Mouse (Mus musculus): ENCODE results near the gene Hsf2bp. TPM values are rescaled to one million over a fixed set of nuclear protein-coding genes. Genes with fewer than 3 reads are reported as not detected.

The Hsf2bp gene
- polyA plus RNA-seq, 1 experiment from 2014 or later = 0.60 TPM

DNA sequence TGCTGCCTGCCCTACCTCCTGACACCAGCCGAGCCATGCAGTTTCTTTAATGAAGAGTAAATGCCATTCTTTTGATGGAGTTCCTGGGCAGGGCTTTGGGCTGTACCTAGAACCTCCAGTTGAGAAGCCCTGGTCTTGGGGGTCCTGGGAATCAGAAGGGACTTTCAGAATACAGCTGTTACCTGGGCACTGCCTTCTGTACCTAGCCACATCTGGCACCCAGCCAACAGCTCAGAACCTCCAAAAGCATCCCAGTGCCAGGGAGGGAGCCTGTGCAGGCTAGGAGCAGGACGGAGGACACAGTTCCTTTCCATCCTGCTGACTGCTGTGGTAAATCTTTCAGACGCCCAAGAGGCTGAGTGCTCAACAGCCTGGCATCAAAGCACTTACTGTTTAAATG, 100.3 kb downstream of the Hsf2bp start:
- Histone ChIP-seq H3K36me3 (no peaks in the 10 kb centered on the region), H3K27me3 (replicated peaks) (no peaks in the 10 kb centered on the region), H3K27ac (ENCODE audit: poor library complexity, severe bottlenecking) (no peak overlapping the region), H3K4me3 (no peak overlapping the region), H3K4me1 (replicated peaks) (peaks cover 55% of the 10 kb centered on the region), H3K4me2 (no peak overlapping the region), H3K9me3 (replicated peaks) (no peaks in the 10 kb centered on the region), H3K9ac (no peak overlapping the region)
- 69% methylated on average over 3 of the region's 3 CpGs for WGBS
- ATAC-seq (ENCODE audit: insufficient number of reproducible peaks, low FRiP score) = no peak

DNA sequence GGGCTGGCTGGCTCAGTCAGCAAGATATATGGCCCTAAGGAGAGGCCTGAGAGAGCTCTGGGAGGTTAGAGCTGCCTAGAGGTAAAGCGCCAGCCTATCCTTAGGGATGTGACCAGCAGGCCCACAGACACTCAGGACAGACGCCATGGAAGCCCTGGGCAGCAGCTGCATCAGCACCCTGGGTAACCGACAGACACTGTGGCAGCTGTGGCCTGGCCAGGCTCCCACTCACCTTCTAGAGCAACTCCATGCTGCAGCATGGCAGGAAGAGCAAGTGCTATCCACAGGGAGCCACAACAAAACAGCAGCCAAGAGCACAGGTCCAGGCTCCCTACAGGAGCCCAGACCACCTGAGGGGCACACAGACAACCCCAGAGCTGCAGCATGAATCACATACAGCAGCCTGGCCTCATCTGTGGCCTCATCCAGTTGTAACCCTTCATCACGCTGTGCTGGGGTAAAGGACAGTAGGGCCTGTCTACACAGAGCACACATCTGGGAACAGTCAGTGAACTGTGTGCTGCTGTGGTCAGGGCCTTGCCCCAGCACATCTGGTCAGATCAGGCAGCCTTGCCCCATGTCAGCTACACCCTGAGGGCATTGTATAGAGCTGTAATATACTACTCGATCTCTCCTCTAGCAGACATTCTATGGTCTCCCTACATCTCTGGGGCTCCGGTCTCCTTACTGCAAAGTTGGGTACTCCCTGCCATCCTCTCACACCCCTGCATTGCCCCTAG, 100.9 kb downstream of the Hsf2bp start:
- Histone ChIP-seq H3K9me3 (replicated peaks) (no peaks in the 10 kb centered on the region), H3K4me2 (no peak overlapping the region), H3K27me3 (replicated peaks) (no peaks in the 10 kb centered on the region), H3K4me3 (no peak overlapping the region), H3K36me3 (no peaks in the 10 kb centered on the region), H3K4me1 (replicated peaks) (peaks cover 55% of the 10 kb centered on the region), H3K27ac (ENCODE audit: poor library complexity, severe bottlenecking) (no peak overlapping the region), H3K9ac (no peak overlapping the region)
- no peak for ATAC-seq (ENCODE audit: insufficient number of reproducible peaks, low FRiP score)
- WGBS = 80% methylated on average over 6 of the region's 6 CpGs

DNA sequence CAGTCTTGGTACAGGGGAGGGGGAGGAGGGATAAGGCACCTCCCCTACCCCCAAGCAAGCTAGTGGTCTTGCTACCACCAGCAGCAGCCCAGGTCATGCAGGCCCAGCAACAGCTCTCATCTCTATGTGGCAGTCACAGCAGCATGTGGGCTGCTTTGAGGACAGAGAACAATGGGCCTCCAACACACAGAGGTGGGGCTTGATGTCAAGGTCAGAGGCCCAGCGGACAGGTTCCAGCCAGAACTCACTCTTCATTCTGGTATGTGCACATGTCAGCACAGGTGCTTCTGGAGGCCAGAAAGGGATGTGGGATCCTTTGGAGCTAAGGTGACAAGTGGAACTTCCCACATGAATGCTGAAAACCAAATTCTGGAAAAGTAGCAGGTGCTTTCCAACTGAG, 102.2 kb downstream of the Hsf2bp start:
- WGBS = 67% methylated on average over 1 of the region's 1 CpGs
- H3K9me3 ChIP-seq (replicated peaks) = no peaks in the 10 kb centered on the region
- H3K27me3 ChIP-seq (replicated peaks) = no peaks in the 10 kb centered on the region
- no peaks in the 10 kb centered on the region for H3K36me3 ChIP-seq
- no peak for ATAC-seq (ENCODE audit: insufficient number of reproducible peaks, low FRiP score)
- H3K4me3 ChIP-seq = no peak overlapping the region
- peaks cover 61% of the 10 kb centered on the region for H3K4me1 ChIP-seq (replicated peaks)
- H3K4me2 ChIP-seq = no peak overlapping the region
- H3K9ac ChIP-seq = no peak overlapping the region
- no peak overlapping the region for H3K27ac ChIP-seq (ENCODE audit: poor library complexity, severe bottlenecking)

DNA sequence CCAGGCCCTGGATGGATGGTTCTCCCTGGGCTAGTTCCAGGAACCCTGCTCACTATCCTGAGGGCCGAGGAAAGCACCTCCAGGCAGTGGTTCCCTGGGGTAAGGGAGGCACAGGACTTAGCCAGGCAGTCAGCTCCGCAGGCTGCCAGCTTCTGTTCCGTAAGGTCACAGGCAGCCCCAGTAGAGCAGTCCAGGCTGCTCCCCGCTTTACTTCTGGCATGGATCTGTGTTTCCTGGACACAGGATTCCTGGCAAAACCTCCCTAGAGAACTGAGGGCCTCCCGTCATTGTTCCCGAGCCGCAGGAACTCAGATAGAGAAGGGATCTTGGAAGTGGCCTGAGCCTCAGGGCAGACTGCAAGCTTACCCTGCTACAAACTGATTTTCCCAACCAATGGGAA, 104.7 kb downstream of the Hsf2bp start:
- 41% methylated on average over 7 of the region's 7 CpGs for WGBS
- Histone ChIP-seq H3K4me3 (no peak overlapping the region), H3K27ac (ENCODE audit: poor library complexity, severe bottlenecking) (peak overlapping the region; percentile 60), H3K9ac (peak overlapping the region; percentile 54; the same call in 1 of the 2 replicates), H3K4me1 (replicated peaks) (peaks cover 42% of the 10 kb centered on the region), H3K36me3 (no peaks in the 10 kb centered on the region), H3K9me3 (replicated peaks) (no peaks in the 10 kb centered on the region), H3K27me3 (replicated peaks) (no peaks in the 10 kb centered on the region), H3K4me2 (no peak overlapping the region)
- ATAC-seq (ENCODE audit: insufficient number of reproducible peaks, low FRiP score) = peak; percentile 34

DNA sequence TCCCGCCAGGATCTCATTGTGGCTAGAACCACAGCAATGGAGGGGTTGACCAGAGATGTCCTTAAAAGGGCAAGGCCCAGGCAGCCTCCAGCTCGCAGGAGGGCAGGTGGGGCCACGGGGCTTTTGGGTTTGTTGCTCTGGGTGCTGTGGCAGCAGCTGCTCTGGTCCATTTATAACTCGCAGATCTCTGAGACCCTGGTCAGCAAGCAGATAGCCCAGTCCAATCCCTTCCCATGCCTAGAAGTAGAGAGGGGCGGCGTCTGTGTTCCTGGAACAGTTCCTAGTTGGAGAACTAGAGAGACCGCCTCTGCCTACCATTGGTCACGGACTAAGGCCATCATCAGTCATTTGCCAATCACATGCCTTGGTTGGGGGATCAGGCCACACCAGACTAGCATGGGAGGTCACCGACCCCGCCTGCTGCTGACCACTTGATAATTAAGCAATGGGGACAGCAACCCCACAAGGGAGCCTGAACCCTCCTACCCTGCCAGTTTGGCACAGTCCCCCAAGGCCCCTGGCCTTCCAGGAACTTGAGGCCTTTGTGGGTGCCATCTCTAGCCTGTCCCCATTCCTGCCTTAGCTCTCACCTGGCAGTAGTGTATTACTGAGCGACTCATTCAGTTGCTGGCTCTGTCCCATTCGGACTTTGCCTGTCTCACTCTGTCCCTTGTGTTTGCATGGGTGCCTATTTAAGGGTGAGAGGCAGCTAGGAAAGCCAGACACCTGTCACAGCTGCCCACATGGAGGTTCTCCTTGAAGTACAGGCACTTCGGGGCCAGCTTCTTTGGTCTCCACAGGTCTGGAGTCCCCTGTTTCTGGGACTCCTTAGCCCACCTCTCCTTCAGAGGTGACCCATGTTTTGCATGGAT, 106.1 kb downstream of the Hsf2bp start:
- Histone ChIP-seq H3K36me3 (no peaks in the 10 kb centered on the region), H3K9ac (no peak overlapping the region), H3K4me2 (no peak overlapping the region), H3K9me3 (replicated peaks) (no peaks in the 10 kb centered on the region), H3K4me3 (no peak overlapping the region), H3K4me1 (replicated peaks) (peaks cover 34% of the 10 kb centered on the region), H3K27me3 (replicated peaks) (no peaks in the 10 kb centered on the region), H3K27ac (ENCODE audit: poor library complexity, severe bottlenecking) (peak overlapping the region; percentile 74)
- 40% methylated on average over 13 of the region's 13 CpGs for WGBS
- ATAC-seq (ENCODE audit: insufficient number of reproducible peaks, low FRiP score) = peak; percentile 70

DNA sequence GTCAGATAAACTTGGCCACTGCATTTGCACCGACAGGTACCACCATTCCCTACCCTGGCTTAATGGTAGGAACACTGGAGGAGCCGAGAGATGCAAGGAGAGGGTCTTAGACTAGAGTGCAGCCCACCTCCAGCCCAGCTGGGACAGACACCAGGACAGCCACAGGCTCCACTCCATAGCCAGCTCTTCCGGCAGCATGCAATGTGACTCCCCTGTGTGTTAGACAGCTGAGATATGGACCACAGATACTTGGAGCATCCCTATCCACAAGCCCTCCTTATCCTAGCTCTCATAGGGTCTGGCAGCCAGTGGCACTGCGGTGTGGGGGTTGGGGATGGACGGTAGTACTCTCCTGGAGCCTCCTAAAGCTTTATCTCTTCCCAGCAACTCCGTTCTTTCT, 107.1 kb downstream of the Hsf2bp start:
- Histone ChIP-seq H3K36me3 (no peaks in the 10 kb centered on the region), H3K27ac (ENCODE audit: poor library complexity, severe bottlenecking) (peak overlapping the region; percentile 74; the same call in 1 of the 2 replicates), H3K9ac (no peak overlapping the region), H3K4me1 (replicated peaks) (peaks cover 34% of the 10 kb centered on the region), H3K9me3 (replicated peaks) (no peaks in the 10 kb centered on the region), H3K4me2 (no peak overlapping the region), H3K4me3 (no peak overlapping the region), H3K27me3 (replicated peaks) (no peaks in the 10 kb centered on the region)
- WGBS = 54% methylated on average over 6 of the region's 6 CpGs
- no peak for ATAC-seq (ENCODE audit: insufficient number of reproducible peaks, low FRiP score)

DNA sequence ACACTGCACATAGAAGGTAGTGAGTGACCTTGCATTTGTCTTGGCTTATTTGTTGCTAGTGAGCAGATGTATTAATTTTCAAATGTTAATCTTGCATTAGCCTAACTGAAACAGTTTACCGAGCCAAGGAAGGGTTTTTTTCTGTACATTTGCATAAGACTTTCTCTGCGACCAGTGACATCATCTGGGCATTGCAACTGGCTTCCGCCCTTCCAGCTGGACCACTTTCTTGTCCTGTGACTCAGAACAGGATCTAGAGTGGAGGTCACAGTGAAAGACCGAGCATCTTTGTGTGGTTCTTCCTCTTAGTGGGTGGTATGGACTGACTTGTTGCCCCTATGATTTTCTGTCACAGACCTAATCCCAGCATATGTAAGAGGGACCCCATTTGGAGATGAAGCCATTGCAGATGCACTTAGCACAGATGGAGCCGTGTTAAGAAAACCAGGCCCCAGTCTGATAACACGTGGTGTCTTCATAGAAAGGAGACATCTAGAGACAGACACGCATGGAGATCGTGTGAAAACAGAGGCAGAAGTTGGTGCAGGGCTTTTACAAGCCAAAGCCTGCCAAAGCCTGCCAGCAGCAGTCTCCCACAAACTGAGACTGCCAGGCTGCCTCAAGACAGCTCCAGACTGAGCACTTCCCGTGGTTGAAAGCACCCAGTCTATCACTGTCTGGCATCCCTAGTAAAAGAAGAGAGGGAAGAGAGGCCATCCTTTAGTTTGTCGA, 108.1 kb downstream of the Hsf2bp start:
- Histone ChIP-seq H3K27ac (ENCODE audit: poor library complexity, severe bottlenecking) (no peak overlapping the region), H3K4me2 (no peak overlapping the region)
- 81% methylated on average over 10 of the region's 10 CpGs for WGBS

DNA sequence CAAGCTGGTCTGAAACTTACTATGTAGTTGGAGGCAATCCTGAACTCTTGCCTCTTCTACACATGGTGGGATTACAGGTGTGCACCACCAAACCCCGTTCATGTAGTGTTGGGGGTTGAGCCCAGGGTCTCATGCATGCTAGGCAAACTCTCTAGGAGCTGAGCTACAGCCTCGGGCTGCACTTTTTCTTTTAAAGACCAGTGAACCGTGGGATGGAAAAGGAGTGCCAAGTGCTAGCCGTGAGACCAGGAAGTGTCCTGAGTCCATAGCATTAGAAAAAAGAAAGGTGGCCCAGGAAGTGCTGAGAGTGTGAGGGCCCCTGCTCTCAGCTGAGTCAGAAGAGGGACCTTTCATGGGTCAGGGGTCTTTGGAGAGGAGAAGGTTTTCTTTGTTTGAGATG, 111.9 kb downstream of the Hsf2bp start:
- H3K27ac ChIP-seq (ENCODE audit: poor library complexity, severe bottlenecking) = no peak overlapping the region
- H3K4me1 ChIP-seq (replicated peaks) = peaks cover 22% of the 10 kb centered on the region
- H3K36me3 ChIP-seq = no peaks in the 10 kb centered on the region
- no peak for ATAC-seq (ENCODE audit: insufficient number of reproducible peaks, low FRiP score)
- H3K9me3 ChIP-seq (replicated peaks) = no peaks in the 10 kb centered on the region
- 64% methylated on average over 4 of the region's 4 CpGs for WGBS
- no peak overlapping the region for H3K4me3 ChIP-seq
- no peaks in the 10 kb centered on the region for H3K27me3 ChIP-seq (replicated peaks)
- no peak overlapping the region for H3K4me2 ChIP-seq
- H3K9ac ChIP-seq = no peak overlapping the region

More for the DNA sequence above, 108.1 kb downstream of the Hsf2bp start:
- Histone ChIP-seq H3K4me1 (replicated peaks) (peaks cover 31% of the 10 kb centered on the region), H3K4me3 (no peak overlapping the region), H3K9me3 (replicated peaks) (no peaks in the 10 kb centered on the region), H3K9ac (no peak overlapping the region), H3K36me3 (no peaks in the 10 kb centered on the region), H3K27me3 (replicated peaks) (no peaks in the 10 kb centered on the region)
- no peak for ATAC-seq (ENCODE audit: insufficient number of reproducible peaks, low FRiP score)

DNA sequence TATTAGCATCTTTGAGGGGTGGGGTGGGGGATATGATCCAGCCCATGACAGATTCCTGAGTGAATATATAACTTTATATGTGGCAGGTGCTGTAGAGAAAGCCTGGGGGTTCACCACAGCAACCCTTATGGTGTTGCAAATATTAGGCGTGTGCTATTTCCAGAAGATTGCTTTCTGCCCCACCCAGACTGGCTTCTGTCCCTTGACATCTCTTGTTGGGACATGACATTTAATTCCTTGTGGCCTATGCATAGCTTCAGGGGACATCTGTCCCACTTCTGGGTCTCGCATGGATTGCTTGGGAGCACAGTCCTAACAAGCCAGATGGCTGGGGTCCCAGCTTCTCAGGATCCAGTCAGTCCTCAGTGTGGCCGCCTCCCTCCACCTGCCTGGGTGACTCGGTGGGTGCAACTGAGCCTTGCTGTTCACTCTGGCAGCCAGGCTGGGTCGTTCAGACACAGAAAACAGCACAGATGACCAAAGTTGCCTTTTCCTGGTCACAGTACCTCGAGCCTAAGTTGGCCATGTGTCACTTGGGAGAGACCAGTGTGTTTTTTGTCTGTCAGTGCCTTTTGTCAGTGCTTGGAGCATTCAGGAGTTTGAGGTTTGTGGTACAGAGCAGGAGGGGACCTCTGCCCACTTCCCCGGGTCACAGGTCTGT, 112.7 kb downstream of the Hsf2bp start:
- Histone ChIP-seq H3K4me1 (replicated peaks) (peaks cover 19% of the 10 kb centered on the region), H3K36me3 (no peaks in the 10 kb centered on the region), H3K4me3 (no peak overlapping the region), H3K27ac (ENCODE audit: poor library complexity, severe bottlenecking) (no peak overlapping the region), H3K27me3 (replicated peaks) (no peaks in the 10 kb centered on the region), H3K4me2 (no peak overlapping the region), H3K9me3 (replicated peaks) (no peaks in the 10 kb centered on the region), H3K9ac (no peak overlapping the region)
- ATAC-seq (ENCODE audit: insufficient number of reproducible peaks, low FRiP score) = no peak
- 68% methylated on average over 7 of the region's 7 CpGs for WGBS

DNA sequence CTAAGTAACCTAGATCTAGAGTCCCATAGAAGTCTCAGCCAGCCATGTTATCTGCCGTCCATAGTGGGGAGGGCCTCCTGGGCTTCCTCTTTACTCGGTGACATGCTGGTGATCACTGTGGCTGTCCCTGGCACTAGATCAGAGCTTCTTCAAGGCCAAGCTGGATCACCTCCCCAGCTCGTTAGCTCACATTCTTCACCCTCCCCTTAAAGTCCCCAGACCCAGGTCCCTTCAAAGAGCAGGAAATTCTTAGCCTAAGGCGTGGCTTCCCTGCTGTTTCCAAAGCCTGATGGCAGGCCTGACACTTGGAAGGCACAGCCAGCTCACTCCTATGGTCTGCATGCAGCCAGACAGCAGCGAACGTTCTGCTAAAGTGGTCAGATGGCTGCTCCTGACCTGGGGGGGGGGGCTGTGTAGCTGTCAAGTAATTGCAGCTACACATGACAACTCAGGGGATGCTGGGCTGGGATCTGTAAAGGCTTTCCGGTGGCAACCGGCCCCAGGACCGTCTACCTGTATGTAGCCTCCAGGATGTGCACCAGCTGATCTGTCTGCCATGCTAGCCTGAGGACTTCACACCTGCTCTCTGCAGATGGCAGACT, 115.5 kb downstream of the Hsf2bp start:
- no peaks in the 10 kb centered on the region for H3K9me3 ChIP-seq (replicated peaks)
- H3K4me3 ChIP-seq = no peak overlapping the region
- H3K36me3 ChIP-seq = no peaks in the 10 kb centered on the region
- no peak overlapping the region for H3K27ac ChIP-seq (ENCODE audit: poor library complexity, severe bottlenecking)
- H3K4me1 ChIP-seq (replicated peaks) = peaks cover 29% of the 10 kb centered on the region
- ATAC-seq (ENCODE audit: insufficient number of reproducible peaks, low FRiP score) = 0 out of 2 replicates have a peak, but pooled peaks have one; percentile 37
- no peaks in the 10 kb centered on the region for H3K27me3 ChIP-seq (replicated peaks)
- 0 out of 2 replicates have a peak overlapping the region, but pooled peaks have one; percentile 15 for H3K9ac ChIP-seq
- no peak overlapping the region for H3K4me2 ChIP-seq
- WGBS = 32% methylated on average over 9 of the region's 9 CpGs

Measured in heart, embryonic 12.5 days (tissue).